Mouse (Mus musculus): Measurements from ENCODE around the gene Ctps. TPM values are rescaled to one million over a fixed set of nuclear protein-coding genes. Genes with fewer than 3 reads are reported as not detected.

Ctps gene
- polyA plus RNA-seq, 1 experiment from 2014 or later = 104 TPM

GRCm38 (mm10) chr4:120589070-120589469 lies 19.0 kb upstream of the Ctps start:
- no peak overlapping the region for H3K4me3 ChIP-seq (ENCODE audit: control insufficient read depth in 1 of 2, insufficient read depth in 1 of 2, low read depth in 1 of 2, low read length in 2 of 2)
- no peaks in the 10 kb centered on the region for H3K9me3 ChIP-seq (ENCODE audit: control insufficient read depth, low read length)
- no peak overlapping the region for H3K9ac ChIP-seq (ENCODE audit: low read length)
- no peak for ATAC-seq (ENCODE audit: insufficient number of reproducible peaks, insufficient read depth, low FRiP score, low read depth)
- H3K4me1 ChIP-seq (ENCODE audit: control insufficient read depth in 2 of 2, insufficient read depth in 2 of 2, low read length in 2 of 2) = peaks cover 3 to 7% of the 10 kb centered on the region in 2 experiments
- H3K27ac ChIP-seq (replicated peaks in 1 of 2; ENCODE audit: control insufficient read depth in 1 of 2, insufficient read depth in 1 of 2, low read depth in 2 of 2, low read length in 2 of 2) = no peak overlapping the region
- H3K27me3 ChIP-seq (ENCODE audit: control insufficient read depth, insufficient read depth, low read length) = 0 out of 2 replicates have a peak, but pooled peaks cover 7% of the 10 kb centered on the region
- 29% methylated on average over 3 of the region's 3 CpGs for WGBS
- H3K36me3 ChIP-seq (ENCODE audit: control insufficient read depth, insufficient read depth, low read length) = no peaks in the 10 kb centered on the region
- H3K4me2 ChIP-seq (ENCODE audit: low read length) = no peak overlapping the region

GRCm38 (mm10) chr4:120588445-120588844 lies 18.4 kb upstream of the Ctps start, which contains the start of gene Gm8439:
Gm8439 (plus strand) TSS chr4:120588745.
- Histone ChIP-seq H3K36me3 (ENCODE audit: control insufficient read depth, insufficient read depth, low read length) (no peaks in the 10 kb centered on the region), H3K27ac (replicated peaks in 1 of 2; ENCODE audit: control insufficient read depth in 1 of 2, insufficient read depth in 1 of 2, low read depth in 2 of 2, low read length in 2 of 2) (no peak within 1 kb of the TSS), H3K4me2 (ENCODE audit: low read length) (no peak within 1 kb of the TSS), H3K9ac (ENCODE audit: low read length) (no peak within 1 kb of the TSS), H3K4me1 (ENCODE audit: control insufficient read depth in 2 of 2, insufficient read depth in 2 of 2, low read length in 2 of 2) (peaks cover 3 to 7% of the 10 kb centered on the region in 2 experiments), H3K9me3 (ENCODE audit: control insufficient read depth, low read length) (no peaks in the 10 kb centered on the region), H3K4me3 (ENCODE audit: control insufficient read depth in 1 of 2, insufficient read depth in 1 of 2, low read depth in 1 of 2, low read length in 2 of 2) (no peak within 1 kb of the TSS), H3K27me3 (ENCODE audit: control insufficient read depth, insufficient read depth, low read length) (0 out of 2 replicates have a peak, but pooled peaks cover 7% of the 10 kb centered on the region)
- WGBS = 34% methylated on average over 4 of the region's 4 CpGs
- ATAC-seq (ENCODE audit: insufficient number of reproducible peaks, insufficient read depth, low FRiP score, low read depth) = no peak

GRCm38 (mm10) chr4:120586986-120587385 lies 16.9 kb upstream of the Ctps start:
- WGBS = 61% methylated on average over 1 of the region's 1 CpGs
- peaks cover 3 to 7% of the 10 kb centered on the region in 2 experiments for H3K4me1 ChIP-seq (ENCODE audit: control insufficient read depth in 2 of 2, insufficient read depth in 2 of 2, low read length in 2 of 2)
- ATAC-seq (ENCODE audit: insufficient number of reproducible peaks, insufficient read depth, low FRiP score, low read depth) = no peak
- H3K27ac ChIP-seq (replicated peaks in 1 of 2; ENCODE audit: control insufficient read depth in 1 of 2, insufficient read depth in 1 of 2, low read depth in 2 of 2, low read length in 2 of 2) = no peak overlapping the region
- H3K27me3 ChIP-seq (ENCODE audit: control insufficient read depth, insufficient read depth, low read length) = 0 out of 2 replicates have a peak, but pooled peaks cover 7% of the 10 kb centered on the region
- no peaks in the 10 kb centered on the region for H3K36me3 ChIP-seq (ENCODE audit: control insufficient read depth, insufficient read depth, low read length)
- no peak overlapping the region for H3K9ac ChIP-seq (ENCODE audit: low read length)
- no peak overlapping the region for H3K4me2 ChIP-seq (ENCODE audit: low read length)
- H3K9me3 ChIP-seq (ENCODE audit: control insufficient read depth, low read length) = no peaks in the 10 kb centered on the region
- H3K4me3 ChIP-seq (ENCODE audit: control insufficient read depth in 1 of 2, insufficient read depth in 1 of 2, low read depth in 1 of 2, low read length in 2 of 2) = no peak overlapping the region

GRCm38 (mm10) chr4:120581711-120582110 lies 11.6 kb upstream of the Ctps start:
- WGBS = 83% methylated on average over 9 of the region's 9 CpGs
- no peaks in the 10 kb centered on the region for H3K9me3 ChIP-seq (ENCODE audit: control insufficient read depth, low read length)
- 0 out of 2 replicates have a peak, but pooled peaks cover under 1% of the 10 kb centered on the region for H3K27me3 ChIP-seq (ENCODE audit: control insufficient read depth, insufficient read depth, low read length)
- H3K27ac ChIP-seq (replicated peaks in 1 of 2; ENCODE audit: control insufficient read depth in 1 of 2, insufficient read depth in 1 of 2, low read depth in 2 of 2, low read length in 2 of 2) = no peak overlapping the region
- no peaks in the 10 kb centered on the region for H3K4me1 ChIP-seq (ENCODE audit: control insufficient read depth in 2 of 2, insufficient read depth in 2 of 2, low read length in 2 of 2)
- no peak overlapping the region for H3K9ac ChIP-seq (ENCODE audit: low read length)
- no peak overlapping the region for H3K4me3 ChIP-seq (ENCODE audit: control insufficient read depth in 1 of 2, insufficient read depth in 1 of 2, low read depth in 1 of 2, low read length in 2 of 2)
- ATAC-seq (ENCODE audit: insufficient number of reproducible peaks, insufficient read depth, low FRiP score, low read depth) = no peak
- no peak overlapping the region for H3K4me2 ChIP-seq (ENCODE audit: low read length)
- no peaks in the 10 kb centered on the region for H3K36me3 ChIP-seq (ENCODE audit: control insufficient read depth, insufficient read depth, low read length)

GRCm38 (mm10) chr4:120580894-120581293 lies 10.8 kb upstream of the Ctps start:
- Histone ChIP-seq H3K4me2 (ENCODE audit: low read length) (no peak overlapping the region), H3K36me3 (ENCODE audit: control insufficient read depth, insufficient read depth, low read length) (no peaks in the 10 kb centered on the region), H3K9ac (ENCODE audit: low read length) (no peak overlapping the region), H3K27me3 (ENCODE audit: control insufficient read depth, insufficient read depth, low read length) (no peaks in the 10 kb centered on the region), H3K27ac (replicated peaks in 1 of 2; ENCODE audit: control insufficient read depth in 1 of 2, insufficient read depth in 1 of 2, low read depth in 2 of 2, low read length in 2 of 2) (no peak overlapping the region), H3K4me1 (ENCODE audit: control insufficient read depth in 2 of 2, insufficient read depth in 2 of 2, low read length in 2 of 2) (no peaks in the 10 kb centered on the region), H3K4me3 (ENCODE audit: control insufficient read depth in 1 of 2, insufficient read depth in 1 of 2, low read depth in 1 of 2, low read length in 2 of 2) (no peak overlapping the region), H3K9me3 (ENCODE audit: control insufficient read depth, low read length) (no peaks in the 10 kb centered on the region)
- WGBS = 43% methylated on average over 5 of the region's 5 CpGs
- ATAC-seq (ENCODE audit: insufficient number of reproducible peaks, insufficient read depth, low FRiP score, low read depth) = no peak

- Histone ChIP-seq H3K27ac (replicated peaks in 1 of 2; ENCODE audit: control insufficient read depth in 1 of 2, insufficient read depth in 1 of 2, low read depth in 2 of 2, low read length in 2 of 2) (no peak overlapping the region), H3K4me1 (ENCODE audit: control insufficient read depth in 2 of 2, insufficient read depth in 2 of 2, low read length in 2 of 2) (peaks cover 7 to 34% of the 10 kb centered on the region in 2 experiments), H3K36me3 (ENCODE audit: control insufficient read depth, insufficient read depth, low read length) (no peaks in the 10 kb centered on the region), H3K4me2 (ENCODE audit: low read length) (no peak overlapping the region), H3K9me3 (ENCODE audit: control insufficient read depth, low read length) (no peaks in the 10 kb centered on the region), H3K4me3 (ENCODE audit: control insufficient read depth in 1 of 2, insufficient read depth in 1 of 2, low read depth in 1 of 2, low read length in 2 of 2) (no peak overlapping the region), H3K27me3 (ENCODE audit: control insufficient read depth, insufficient read depth, low read length) (no peaks in the 10 kb centered on the region), H3K9ac (ENCODE audit: low read length) (no peak overlapping the region)
- WGBS = 63% methylated on average over 3 of the region's 3 CpGs
- ATAC-seq (ENCODE audit: insufficient number of reproducible peaks, insufficient read depth, low FRiP score, low read depth) = no peak
These were observed 1.6 kb upstream of the Ctps start for GRCm38 (mm10) chr4:120571691-120572090.

GRCm38 (mm10) chr4:120571070-120571464 lies 991 bp upstream of the Ctps start:
- Histone ChIP-seq H3K36me3 (ENCODE audit: control insufficient read depth, insufficient read depth, low read length) (no peaks in the 10 kb centered on the region), H3K9me3 (ENCODE audit: control insufficient read depth, low read length) (no peaks in the 10 kb centered on the region), H3K4me2 (ENCODE audit: low read length) (peak overlapping the region; percentile 73), H3K27ac (replicated peaks in 1 of 2; ENCODE audit: control insufficient read depth in 1 of 2, insufficient read depth in 1 of 2, low read depth in 2 of 2, low read length in 2 of 2) (peak overlapping the region in 1 of 2 experiments; percentile 85; a peak in 3 of 4 replicates), H3K4me3 (ENCODE audit: control insufficient read depth in 1 of 2, insufficient read depth in 1 of 2, low read depth in 1 of 2, low read length in 2 of 2) (peak overlapping the region in 1 of 2 experiments; percentile 78; a peak in 2 of 4 replicates), H3K9ac (ENCODE audit: low read length) (peak overlapping the region; percentile 95), H3K4me1 (ENCODE audit: control insufficient read depth in 2 of 2, insufficient read depth in 2 of 2, low read length in 2 of 2) (peaks cover 7 to 39% of the 10 kb centered on the region in 2 experiments), H3K27me3 (ENCODE audit: control insufficient read depth, insufficient read depth, low read length) (no peaks in the 10 kb centered on the region)
- 63% methylated on average over 3 of the region's 3 CpGs for WGBS
- ATAC-seq (ENCODE audit: insufficient number of reproducible peaks, insufficient read depth, low FRiP score, low read depth) = no peak

Measured in heart, embryonic 14.5 days (tissue).